Mouse (Mus musculus): ENCODE measurements at regions not wholly inside any gene's neighbourhood (a gene's known extent, or its start where the extent isn't known, plus 50 kb on each side); places are given as distances from the start of the nearest gene placed in this dataset. TPM values are rescaled to one million over a fixed set of nuclear protein-coding genes. Genes with fewer than 3 reads are reported as not detected.
A peak's percentile ranks its signal among the peaks of the same experiment; 100 is the strongest.

DNA sequence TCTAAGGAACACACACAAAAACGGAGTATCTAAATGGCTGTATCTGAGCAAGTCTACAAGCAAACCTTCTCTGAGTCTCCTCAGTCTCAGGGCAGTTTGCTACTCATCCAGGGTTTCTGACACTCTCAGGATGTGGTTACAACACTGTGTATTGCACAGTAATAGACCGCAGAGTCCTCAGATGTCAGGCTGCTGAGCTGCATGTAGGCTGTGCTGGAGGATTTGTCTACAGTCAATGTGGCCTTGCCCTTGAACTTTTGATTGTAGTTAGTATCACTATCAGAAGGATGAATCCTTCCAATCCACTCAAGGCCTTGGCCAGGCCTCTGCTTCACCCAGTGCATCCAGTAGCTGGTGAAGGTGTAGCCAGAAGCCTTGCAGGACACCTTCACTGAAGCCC, 245.0 kb upstream of the Zfp386 start:
- DNase-seq = peak in 1 of 2 experiments; percentile 0

DNA sequence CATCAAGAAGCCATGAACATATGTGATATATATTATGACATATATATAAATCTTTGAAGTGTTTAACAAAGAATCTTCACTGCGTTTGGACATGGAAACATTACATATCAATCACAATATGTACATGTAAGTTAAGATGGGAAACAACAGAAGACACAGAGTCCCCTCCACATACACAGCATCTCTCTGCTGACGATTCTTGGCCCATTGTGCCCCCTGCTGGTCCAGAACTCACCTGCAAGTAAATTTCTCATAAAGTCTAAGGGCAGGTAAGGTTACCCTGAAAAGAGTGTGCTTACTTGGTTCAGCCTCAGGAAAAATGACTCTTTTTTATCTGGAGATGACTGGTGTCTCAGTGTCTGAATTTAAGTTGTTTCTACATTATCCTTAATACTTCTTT, 243.8 kb upstream of the Zfp386 start:
- DNase-seq = peak; percentile 2 to 6

DNA sequence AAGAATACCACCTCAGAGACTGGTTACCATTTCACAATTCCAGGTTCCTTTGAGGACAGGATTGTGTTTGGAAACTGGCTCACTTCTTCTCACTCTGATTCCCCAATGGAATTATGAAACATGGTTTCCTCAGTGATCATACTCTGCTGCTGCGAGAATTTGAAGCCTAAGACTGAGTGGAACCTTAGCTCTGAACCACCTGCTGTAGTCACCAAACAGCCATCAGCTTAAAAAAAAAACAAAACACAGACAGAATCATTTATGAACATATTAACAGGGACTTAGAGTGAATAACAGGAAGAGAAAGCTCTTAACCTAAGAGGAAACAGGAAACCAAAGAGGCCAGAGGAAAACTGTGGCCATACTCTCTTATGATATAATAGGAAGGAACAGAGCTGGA, 239.5 kb upstream of the Zfp386 start:
- no peak for DNase-seq

Small RNA genes lying in the stretch of these regions (microRNA-seq; reads per million reads assigned to microRNA genes)
- gene Gm27722 = not detected
- not detected for gene Mir6388
